Mouse (Mus musculus): ENCODE data around the gene Ptpn21.

- TF ChIP-seq CTCF (IDR thresholded peaks at IDR 0.05; ENCODE audit: control insufficient read depth, insufficient read depth, insufficient replicate concordance, low read depth, low read length), result no peak
- TF ChIP-seq POLR2A (IDR thresholded peaks at IDR 0.05; ENCODE audit: control insufficient read depth, low read depth, low read length), result no peak
These were observed 92.4 kb downstream of the Ptpn21 start for GRCm38 (mm10) chr12:98644852-98645251.
